Mouse (Mus musculus) urinary bladder, adult 2 months (tissue): ENCODE measurements around the gene Ankrd13b. TPM values are rescaled to one million over a fixed set of nuclear protein-coding genes. Genes with fewer than 3 reads are reported as not detected.

Experiments
- DNase-seq: peaks from one replicate; pipeline ENCODE4 v3.0.0; 2022; ENCODE audit warnings: low spot score
- polyA plus RNA-seq: library from polyadenylated mRNA; depleted of rRNA; stranded (reverse); fragments of >200 nt; gene quantifications from 2 replicates; pipeline ENCODE4 v1.2.3, GENCODE M21; 2012

Ankrd13b gene
- polyA plus RNA-seq, 1 experiment = 22.3 TPM

DNA sequence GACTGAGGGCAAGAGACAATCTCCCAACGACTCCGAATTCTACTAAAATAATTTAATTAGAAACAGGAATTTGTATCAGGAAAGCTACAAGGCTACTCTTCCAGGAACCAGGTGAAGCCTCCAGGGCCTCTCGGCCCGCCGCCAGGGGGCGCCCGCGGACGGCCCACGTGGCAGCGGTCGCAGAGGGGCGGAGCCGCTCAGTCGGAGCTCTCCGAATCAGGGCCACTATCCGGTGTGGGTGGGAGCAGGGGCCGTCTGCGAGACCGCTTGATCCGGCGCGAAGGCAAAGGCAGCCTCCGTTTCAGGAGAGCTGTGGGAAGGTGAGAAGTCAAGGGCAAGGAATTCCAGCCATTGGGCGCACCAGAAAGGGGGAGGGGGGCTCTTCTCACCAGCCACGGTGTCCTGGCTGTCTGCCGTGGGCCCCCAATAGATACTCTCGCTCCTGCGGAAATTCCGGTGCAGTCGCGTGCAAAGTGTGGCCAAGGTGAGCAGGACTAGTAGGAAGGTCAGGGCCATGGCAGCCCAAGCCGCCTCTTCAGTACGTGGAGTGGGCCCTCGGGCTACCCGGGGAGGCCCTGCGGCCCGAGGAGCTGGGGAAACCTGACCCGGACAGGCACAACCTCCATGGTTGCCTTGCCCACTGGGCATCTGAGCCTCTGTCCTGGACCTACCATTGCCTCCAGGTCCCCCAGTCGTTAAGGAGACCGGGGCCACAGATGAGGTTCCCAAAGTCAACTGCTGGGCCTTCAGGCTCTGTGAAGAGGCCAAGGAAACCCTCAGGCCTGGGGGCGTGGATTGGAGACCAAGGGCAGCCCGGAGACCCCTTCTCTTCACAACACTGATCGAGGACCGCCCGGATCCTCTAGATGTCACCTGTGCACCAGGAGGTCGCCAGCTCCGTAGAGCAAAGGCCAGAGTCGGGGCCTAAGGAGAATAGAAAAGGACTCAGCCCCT, 18.9 kb upstream of the Ankrd13b start:
- no peak for DNase-seq

DNA sequence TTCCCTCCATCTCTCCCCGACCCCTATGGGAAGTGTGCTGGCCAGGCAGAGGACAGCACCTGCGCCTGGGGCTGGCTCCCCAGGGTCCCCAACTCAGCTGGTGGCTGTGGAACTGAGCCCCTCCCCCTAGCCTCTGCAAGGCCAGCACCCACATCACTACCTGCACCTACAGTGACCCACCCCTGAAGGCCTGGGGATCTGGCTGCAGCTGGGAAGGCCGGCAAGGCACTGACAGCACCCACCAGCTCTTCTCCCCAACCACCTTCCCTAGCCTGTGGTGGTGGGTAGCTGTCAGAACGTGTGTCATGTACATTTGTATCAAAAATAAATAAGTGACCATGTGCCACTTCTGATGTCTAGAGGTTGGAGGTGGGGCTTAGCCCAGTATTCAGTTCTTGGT, 17.9 kb upstream of the Ankrd13b start:
- DNase-seq = no peak

DNA sequence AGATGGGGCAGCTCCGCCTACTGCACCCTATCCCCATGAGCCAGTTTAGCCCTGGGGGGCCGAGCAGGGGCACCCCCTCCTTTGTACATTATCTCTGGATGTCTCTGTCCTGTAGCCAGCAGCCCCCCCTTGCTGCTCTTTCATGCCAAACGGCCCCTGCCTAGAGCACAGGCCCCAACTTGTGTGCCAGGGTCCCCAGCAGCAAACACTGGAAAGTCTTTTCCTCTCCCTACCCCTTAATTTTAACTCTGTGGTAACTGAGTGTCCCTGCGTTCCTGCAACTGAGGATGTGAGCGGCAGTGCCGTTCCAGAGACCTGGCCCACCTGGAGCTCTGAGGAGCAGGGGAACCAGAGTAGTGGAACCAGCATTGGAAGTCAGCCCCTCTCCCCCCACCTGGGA, 17.5 kb upstream of the Ankrd13b start:
- no peak for DNase-seq

DNA sequence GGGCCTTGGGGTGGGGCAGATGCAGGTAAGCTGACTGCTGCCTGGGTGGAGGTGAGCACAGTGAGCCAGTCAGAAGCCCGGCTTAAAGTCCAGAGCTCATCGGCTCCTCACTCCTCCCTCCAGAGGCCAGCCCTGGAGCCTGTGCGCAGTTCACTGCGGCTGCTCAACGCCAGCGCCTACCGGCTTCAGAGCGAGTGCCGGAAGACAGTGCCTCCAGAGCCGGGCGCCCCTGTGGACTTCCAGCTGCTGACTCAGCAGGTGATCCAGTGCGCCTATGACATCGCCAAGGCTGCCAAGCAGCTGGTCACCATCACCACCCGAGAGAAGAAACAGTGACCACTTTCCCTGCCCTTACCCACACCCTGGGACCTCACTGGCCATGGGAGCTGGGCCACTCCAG, 16.8 kb upstream of the Ankrd13b start:
- DNase-seq = no peak

DNA sequence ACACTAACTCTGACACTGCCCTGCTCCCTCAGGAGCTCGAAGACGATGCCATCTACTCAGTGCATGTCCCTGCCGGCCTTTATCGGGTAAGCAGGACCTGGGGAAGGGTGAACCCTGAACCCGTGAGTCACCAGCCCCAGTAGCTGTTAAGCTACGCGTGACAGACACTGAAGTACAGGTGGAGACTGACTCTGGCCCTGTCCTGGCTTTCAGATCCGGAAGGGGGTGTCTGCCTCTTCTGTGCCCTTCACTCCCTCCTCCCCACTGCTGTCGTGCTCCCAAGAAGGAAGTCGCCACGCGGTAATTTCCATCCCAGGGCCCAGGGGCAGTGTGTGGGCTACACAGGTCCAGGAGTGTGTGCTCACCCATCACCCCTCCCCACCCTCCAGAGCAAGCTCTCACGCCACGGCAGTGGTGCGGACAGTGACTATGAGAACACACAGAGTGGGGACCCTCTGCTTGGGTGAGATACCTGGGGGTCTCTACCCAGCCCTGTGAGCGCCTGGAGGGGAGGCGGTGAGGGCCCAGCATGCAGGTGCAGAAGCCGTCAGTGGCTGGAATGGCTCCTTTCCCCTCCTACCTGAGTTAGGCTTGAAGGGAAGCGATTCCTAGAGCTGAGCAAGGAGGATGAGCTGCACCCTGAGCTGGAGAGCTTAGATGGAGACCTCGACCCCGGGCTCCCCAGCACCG, 16.0 kb upstream of the Ankrd13b start:
- no peak for DNase-seq

DNA sequence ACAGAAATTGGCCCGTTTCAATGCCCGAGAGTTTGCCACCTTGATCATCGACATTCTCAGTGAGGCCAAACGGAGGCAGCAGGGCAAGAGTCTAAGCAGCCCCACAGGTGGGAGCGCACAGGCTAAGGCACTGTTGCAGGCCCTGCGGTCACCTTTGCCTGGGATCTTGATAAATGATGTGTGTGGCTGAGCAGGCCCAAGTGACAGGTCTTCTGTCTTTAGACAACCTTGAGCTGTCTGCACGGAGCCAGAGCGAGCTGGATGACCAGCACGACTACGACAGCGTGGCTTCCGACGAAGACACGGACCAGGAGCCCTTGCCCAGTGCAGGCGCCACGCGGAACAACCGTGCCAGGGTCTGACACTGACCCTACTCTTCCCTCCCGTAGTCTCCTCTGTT, 14.9 kb upstream of the Ankrd13b start:
- no peak for DNase-seq

DNA sequence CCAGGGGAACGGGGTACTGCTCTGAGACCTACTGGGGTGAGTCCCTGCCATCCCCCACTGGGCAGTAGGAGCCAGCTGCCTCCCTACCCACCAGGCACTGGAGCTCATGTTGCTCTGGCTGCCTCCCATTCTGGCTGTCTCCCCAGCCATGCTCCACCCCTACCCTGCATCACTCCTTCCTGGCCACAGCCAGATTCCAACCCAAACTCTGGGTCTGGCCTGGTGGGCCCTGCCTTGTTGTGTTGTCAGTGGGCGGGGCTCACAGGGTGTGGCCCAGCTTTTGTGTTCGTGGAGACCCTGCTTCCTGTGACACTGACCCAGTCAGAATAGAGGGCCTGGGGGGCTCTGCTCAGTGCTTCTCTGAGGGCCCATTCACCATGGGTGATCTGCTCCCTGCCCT, 14.0 kb upstream of the Ankrd13b start:
- no peak for DNase-seq

DNA sequence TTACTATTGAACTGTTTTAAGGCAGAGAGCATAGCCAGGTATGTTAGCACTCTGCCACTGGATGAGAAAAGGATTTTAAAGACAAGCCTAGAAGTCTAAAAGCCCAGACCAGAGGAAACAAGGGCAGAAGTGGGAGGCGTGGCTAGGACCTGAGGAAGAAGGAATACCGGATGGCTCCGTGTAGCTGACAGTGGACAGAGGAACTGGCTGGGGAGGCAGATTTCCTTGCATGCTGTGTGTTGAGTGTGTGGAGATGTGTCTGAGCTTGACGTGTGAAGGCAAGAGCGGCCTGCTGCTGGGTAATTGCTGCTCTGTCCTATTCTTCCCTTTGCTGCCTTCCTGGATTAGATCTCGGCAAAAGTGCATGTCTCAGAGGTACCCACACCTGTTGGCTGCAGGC, 13.0 kb upstream of the Ankrd13b start:
- DNase-seq = no peak

DNA sequence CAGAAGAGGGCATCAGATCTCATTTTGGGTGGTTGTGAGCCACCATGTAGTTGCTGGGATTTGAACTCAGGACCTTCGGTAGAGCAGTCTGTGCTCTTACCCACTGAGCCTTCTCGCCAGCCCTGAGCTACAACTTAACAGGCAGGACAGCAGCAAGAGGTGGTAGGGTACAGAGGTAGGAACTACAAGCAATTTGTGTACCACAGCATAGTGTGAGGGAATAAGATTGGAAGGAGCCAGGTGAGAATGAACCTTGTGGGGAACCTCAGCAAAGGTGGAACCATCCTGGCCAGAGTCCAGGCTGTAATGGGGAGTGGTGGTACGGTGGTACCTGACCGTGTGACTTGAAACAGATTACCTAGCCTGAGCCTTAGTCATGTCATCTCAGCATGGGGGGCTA, 12.5 kb upstream of the Ankrd13b start:
- no peak for DNase-seq

DNA sequence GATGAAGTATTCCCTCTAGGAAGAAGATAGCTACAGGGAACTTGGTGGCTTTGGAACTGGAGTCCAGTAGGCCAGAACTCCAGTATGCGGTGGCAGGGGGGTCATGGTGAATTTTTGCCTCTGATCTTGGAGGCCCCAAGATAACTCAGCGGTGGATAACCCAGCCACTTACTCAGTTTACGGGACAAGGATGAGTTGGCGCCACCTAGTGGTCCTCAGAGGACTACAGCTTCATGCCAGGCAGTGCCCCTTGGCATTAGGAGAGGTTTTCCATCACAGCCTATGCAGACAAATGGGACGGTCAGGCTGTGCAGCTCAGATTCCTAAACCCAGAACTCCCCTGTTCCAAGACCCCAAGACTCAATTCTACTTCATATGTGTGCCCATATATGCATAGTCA, 11.9 kb upstream of the Ankrd13b start:
- no peak for DNase-seq

DNA sequence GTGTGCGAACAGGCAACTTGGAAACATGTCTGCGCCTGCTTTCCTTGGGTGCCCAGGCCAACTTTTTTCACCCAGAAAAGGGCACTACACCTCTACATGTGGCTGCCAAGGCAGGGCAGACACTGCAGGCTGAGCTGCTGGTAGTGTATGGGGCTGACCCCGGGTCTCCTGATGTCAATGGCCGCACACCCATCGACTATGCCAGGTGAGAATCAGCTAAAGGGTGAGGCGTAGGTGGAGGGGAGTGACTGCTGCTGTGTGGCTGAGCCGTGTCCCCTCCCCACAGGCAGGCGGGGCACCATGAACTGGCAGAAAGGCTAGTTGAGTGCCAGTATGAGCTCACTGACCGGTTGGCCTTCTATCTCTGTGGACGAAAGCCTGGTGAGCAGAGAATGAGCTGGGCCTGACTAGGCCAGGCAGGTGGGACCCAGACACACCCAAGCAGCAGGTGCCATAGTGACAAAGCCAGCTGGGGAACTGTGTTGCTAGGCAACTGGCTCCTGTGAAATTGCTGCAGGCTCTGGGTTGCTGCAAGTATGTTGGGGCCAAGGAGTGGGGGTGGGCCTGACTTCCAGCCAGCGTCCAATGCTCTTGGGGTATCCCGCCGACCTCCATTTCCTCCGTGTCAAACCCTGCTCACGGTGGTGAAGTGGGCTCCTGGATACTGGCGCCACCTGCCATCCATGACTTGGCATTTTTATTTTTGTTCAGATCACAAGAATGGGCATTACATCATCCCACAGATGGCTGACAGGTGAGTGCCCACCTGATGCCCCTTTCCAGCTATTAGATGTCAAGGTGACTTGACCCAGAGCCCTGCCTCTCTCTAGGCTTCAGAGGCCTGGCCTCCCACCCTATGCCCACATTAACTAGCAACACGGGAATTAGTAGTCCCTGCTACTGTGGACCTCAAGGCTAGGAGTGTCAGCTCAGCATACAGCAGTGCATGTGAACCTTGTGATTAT, 11.2 kb upstream of the Ankrd13b start:
- DNase-seq = no peak

DNA sequence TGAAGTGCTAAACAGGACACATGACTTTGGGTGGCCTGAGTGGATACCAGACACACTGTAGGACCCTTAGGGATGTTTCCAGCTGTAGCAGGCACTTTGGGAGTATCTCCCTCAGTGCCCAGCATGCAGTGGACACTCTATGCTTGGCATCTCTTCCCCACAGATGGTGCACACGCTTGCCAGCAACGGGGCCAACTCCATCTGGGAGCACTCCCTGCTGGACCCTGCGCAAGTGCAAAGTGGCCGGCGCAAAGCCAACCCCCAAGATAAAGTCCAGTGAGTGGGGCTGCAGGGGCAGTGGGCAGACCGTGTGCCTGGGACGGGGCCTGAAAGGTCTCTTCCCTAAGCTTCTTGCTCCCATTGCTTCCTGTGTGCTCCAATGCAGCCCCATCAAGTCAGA, 9.9 kb upstream of the Ankrd13b start:
- DNase-seq = no peak

DNA sequence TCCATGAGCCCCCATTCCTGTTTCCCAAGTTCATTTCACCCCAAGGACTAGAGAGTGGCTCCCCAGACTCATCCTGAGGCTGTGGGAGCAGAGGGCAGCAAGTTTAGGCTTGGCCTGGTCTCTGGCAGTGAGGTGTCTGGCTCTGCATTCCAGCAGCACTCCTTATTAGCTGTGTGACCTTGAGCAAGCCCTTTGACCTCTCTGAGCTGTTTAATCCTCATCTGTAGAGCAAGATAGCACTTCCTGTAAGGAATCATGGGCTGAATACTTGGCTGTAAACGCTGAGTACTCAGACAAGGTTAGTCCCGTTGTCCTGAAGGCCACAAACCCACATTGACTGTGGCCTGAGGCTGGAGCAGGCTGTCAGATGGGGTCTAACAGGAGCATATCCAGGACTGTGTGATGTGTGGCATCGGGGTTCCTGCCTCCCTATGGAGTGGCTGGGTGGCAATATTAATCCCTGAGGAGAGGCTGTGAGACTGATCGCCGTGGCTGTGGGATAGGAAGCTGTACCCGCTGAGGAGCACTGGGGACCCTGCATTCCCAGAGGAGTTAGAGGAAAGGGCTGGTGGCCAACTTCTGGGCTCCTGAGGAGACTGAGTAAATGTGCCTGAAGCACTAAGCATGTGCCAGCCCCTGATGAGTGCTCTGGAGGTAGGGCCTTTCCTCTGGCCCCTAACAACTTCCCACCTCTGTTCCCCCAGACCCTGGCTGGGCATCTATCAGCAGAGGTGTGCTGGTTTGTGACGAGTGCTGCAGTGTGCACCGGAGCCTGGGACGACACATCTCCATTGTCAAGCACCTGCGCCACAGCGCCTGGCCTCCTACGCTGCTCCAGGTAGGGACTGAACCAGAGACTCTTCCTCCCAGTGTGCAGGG, 9.0 kb upstream of the Ankrd13b start:
- no peak for DNase-seq

DNA sequence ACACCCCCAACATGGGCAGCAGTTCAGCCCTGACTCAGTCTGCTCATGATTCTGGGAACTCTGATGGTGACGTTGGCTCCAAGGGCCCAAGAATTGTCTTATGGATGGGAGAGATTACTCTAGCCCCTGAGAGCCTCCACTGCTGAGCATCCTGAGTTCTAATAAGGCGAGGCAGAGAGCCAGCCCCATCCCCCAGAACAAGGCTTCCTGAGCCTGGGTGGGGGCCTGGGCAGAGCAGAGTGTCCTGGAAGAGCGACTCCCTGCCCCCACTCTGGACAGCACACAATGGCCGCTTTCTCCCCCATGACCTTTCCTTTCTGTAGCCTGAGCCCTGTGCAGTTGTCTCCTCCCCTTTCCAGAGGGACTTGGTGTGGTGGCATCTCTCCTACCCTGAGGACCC, 8.4 kb upstream of the Ankrd13b start:
- DNase-seq = no peak

DNA sequence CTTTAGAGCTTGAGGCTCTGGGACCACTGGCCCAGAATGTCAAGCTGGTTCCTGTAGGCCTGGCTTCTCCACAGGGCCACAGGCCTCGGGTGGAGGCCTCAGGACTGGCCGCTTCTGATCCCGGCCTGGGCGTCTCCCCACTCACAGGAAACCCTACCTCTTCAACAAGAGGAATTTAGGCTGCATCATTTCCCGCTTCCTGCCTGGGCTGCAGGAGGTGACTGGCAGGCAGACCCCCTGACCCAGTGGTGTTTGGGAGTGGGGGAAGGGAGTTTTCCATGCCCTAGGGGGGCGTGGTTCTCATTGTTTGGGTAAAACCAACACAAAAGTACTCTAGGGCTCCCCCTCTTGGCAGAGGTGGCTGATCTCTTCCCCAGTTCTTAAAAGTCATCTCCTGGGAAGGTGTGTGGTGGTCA, 7.9 kb upstream of the Ankrd13b start:
- DNase-seq = no peak

DNA sequence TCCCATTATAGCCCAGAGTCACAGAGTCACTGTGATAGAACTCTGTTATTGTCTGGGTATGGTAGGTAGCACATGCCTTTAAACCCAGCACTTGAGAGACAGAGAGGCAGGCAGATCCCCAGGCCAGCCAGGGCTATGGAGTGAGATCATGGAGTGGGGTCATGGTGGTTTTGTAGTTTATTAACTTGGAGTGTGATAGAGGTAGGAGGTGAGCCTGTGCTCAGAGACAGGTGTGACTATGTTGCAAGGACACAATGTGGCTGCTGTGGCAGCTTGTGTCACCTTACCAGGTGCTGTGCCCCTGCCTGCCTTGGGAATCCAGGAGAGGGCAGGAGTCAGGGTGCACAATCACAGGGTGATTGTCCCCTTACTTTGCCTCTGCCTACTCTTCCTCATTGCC, 6.0 kb upstream of the Ankrd13b start:
- no peak for DNase-seq

DNA sequence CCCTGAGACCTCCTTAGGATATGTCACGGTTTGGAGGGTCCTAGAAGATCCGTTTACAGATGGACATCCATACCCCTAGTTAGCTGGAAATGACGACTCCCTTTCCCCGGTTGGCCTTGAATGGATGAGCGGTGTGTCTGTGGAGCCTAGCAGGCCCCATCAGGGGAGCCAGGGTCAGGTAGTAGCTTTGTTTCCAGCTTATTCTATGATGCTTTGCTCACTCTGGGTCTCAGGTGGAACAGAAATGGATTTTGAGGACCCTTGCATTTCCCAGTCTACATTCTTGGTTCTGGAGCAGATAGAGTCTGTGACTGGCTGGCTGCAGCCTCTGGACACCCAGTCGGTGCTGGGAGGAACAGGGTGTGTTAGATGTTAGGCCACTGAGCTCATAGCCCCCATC, 5.3 kb upstream of the Ankrd13b start:
- DNase-seq = no peak

DNA sequence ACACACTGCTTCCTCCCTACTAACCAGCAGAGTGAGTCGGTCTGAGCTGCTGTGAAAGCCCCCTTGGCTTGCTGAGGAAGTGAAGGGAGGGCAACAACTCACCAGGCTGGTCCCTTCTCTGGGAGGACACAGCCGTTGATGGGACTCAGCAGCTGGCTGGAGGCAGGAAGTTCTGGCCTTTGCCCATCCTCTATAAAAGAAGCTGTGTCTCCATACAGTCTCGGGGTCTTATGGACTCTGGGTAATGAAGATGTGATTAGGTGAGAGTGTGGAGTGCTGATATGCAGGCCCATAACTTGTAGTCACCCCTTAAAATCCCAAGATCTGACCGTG, 4.8 kb upstream of the Ankrd13b start:
- no peak for DNase-seq

DNA sequence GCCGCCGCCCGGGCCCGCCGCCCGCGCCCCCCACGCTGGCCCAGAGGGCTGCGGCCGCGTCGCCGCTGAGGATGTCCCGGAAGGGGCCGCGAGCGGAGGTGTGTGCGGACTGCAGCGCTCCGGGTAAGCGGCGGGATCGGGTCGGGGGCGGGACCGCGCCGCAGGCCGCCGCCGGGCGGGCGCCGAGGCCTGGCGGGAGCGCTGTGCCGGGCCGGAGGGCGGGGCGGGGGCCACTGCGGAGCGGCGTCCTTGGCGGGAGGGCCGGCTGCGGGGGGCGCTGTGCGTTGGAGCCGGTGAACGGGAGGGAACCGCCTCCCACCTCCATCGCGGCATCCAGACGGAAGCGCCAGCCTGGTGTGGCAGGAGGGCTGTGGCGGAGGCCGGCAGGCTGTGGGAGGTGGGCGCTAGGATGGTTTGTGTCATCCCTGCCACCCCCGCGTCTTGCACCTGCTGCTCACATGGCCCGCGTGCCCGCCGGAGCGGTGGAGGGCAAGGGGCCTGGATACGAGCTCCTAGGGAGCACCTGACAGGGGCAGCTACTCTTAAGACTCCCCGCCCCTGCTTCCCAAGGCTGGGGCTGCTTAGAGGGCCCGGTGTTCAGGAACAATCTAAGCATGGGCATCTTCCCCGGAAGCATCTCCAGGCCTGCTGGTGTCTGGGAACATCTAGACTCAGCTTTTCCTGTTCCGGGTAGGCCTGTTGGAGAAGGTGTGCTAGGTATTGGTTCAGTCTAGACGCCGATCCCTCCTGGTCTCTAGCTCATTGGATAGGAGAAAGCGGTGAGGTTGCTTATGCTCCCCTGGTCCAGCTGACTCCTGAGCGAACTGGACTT, 4.2 kb upstream of the Ankrd13b start, which contains the start of gene Git1:
Gene Git1 (plus strand): TSS at position 51 of the 832 bp plus-strand sequence.
- DNase-seq = no peak

DNA sequence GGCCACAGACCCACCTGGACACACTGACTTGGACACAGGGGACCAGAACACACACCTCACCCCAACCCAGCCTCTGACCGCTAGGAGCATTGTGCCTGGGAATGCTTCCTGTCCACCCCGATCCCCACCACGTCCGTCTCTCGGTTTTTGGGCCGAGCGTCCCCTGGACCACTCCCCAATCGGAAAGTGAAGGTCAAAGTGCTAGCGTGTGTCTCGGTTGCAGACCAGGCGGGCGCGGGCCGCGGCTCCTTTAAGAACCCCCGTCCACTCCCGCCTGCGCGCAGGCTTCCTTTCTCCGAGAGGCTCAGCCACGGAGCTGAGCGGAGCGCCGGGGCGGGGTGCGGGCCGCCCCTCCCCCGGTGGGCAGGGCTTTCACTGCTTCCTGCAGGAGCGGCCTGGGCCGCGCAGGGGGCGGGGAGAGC, 3.4 kb upstream of the Ankrd13b start:
- peak; percentile 84 for DNase-seq
